Mouse (Mus musculus): ENCODE measurements around the gene Prm2.

GRCm38 (mm10) chr16:10834911-10835587 is 39.1 kb upstream of the Prm2 start, which contains the start of gene Rmi2:
- TF ChIP-seq POLR2A (IDR thresholded peaks at IDR 0.05; ENCODE audit: insufficient read length, low read depth), result peak; percentile 52
- no peak for TF ChIP-seq USF1 (IDR thresholded peaks at IDR 0.05; ENCODE audit: low read depth)
